Mouse (Mus musculus) monocyte, adult 5-6 weeks (primary cell): Measurements from ENCODE around the gene Zdhhc23. TPM values are rescaled to one million over a fixed set of nuclear protein-coding genes. Genes with fewer than 3 reads are reported as not detected.

ENCODE experiments used
- ATAC-seq: fragments of 153-309, 156-312 bp; replicated peaks from 2 replicates; pipeline ENCODE4 v1.8.0; 2017; ENCODE audit warnings: mild to moderate bottlenecking; ENCODE audit not compliant: low TSS enrichment, insufficient number of reproducible peaks, severe bottlenecking, poor library complexity, low FRiP score
- total RNA-seq: library from RNA; stranded (forward); fragments of 200-1000, 200-491, 200-594 nt; gene quantifications from 3 replicates; pipeline ENCODE4 v1.2.3, GENCODE M21; 2017

Zdhhc23 gene
- total RNA-seq, 1 experiment from 2014 or later, result 0.95 TPM

DNA sequence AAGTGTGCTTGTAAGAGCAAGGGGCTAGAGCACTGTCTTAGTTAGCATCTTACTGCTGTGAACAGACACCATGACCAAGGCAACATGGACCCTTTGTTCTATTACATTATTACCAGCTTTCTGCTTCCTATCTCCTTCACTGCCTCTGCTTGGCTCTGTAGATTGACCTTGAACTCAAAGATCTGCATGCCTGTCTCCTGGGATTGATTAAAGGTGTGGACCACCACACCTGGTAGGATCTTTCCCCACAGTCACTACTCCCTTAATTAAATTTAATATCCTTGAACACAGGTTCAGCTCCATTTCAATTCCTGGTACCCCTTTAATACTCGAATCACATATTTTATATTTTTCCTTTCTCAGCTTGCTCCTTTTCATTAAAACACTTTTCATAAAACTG is 53.7 kb downstream of the Zdhhc23 start:
- ATAC-seq, result no peak

- ATAC-seq, result no peak
Observed at GRCm38 (mm10) chr16:43925001-43925558, 54.5 kb downstream of the Zdhhc23 start.

DNA sequence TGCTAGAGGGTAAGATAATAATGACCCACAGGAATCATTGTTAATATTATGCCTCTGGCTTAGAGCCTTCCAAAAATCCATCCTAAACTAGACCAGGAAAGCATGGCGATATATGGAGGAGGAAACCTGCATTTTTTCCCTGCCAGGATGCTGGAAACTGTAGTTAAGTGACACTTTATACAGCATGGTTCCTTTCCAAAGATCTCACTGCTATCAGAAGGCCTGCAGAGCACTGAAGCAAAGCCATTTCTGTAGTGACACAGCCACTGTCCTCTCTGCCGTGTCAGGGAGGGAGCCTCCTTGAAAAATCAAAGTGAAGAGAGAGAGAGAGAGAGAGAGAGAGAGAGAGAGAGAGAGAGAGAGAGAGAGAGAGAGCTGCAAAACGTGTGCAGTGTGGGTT is 57.0 kb downstream of the Zdhhc23 start:
- no peak for ATAC-seq

- no peak for ATAC-seq
Observed at GRCm38 (mm10) chr16:43922024-43922423, 57.6 kb downstream of the Zdhhc23 start.

- no peak for ATAC-seq
Observed at GRCm38 (mm10) chr16:43918867-43919266, 60.7 kb downstream of the Zdhhc23 start.

Other genes with a start within 250 kb of the Zdhhc23 start
- not detected in 3 replicates for gene Drd3, start 225.8 kb downstream of the Zdhhc23 start, total RNA-seq
- 6.9 to 20.4 TPM (median 11.4 TPM) in 3 replicates for gene Ccdc191, start 90.0 kb downstream of the Zdhhc23 start, total RNA-seq
- gene Qtrt2, start 53.0 kb downstream of the Zdhhc23 start, total RNA-seq, result 11.5 to 22.4 TPM (median 13.1 TPM) in 3 replicates
- gene Gramd1c, start 83.6 kb upstream of the Zdhhc23 start, total RNA-seq, result 2.9 to 9.1 TPM (median 7.0 TPM) in 3 replicates
- gene Atp6v1a, start 159.9 kb upstream of the Zdhhc23 start, total RNA-seq, result 61.9 to 76.9 TPM (median 64.2 TPM) in 3 replicates
- 53.8 to 72.0 TPM (median 71.0 TPM) in 3 replicates for gene Naa50, start 160.0 kb upstream of the Zdhhc23 start, total RNA-seq
- 22.3 to 31.8 TPM (median 29.7 TPM) in 3 replicates for gene Usf3, start 193.5 kb upstream of the Zdhhc23 start, total RNA-seq